Mouse (Mus musculus): ENCODE measurements around the gene Pigv.

Gene Pigv

GRCm38 (mm10) chr4:133645680-133646079, 26.8 kb downstream of the Pigv start:
- no peak for DNase-seq (ENCODE audit: low spot score in 2 of 2)

- no peak for DNase-seq (ENCODE audit: low spot score in 2 of 2)
Observed at GRCm38 (mm10) chr4:133645195-133645594, 27.3 kb downstream of the Pigv start.

- DNase-seq (ENCODE audit: low spot score in 2 of 2) = no peak
Observed at GRCm38 (mm10) chr4:133634043-133634410, 38.4 kb downstream of the Pigv start.

GRCm38 (mm10) chr4:133633332-133634042, 39.0 kb downstream of the Pigv start:
- peak; percentile 64 to 86 for DNase-seq (ENCODE audit: low spot score in 2 of 2)

- DNase-seq (ENCODE audit: low spot score in 2 of 2) = peak in 1 of 2 experiments; percentile 37
Observed at GRCm38 (mm10) chr4:133632483-133633327, 39.7 kb downstream of the Pigv start.

GRCm38 (mm10) chr4:133631769-133632411, 40.6 kb downstream of the Pigv start:
- DNase-seq (ENCODE audit: low spot score in 2 of 2) = no peak

GRCm38 (mm10) chr4:133631071-133631768, 41.2 kb downstream of the Pigv start:
- DNase-seq (ENCODE audit: low spot score in 2 of 2) = no peak

GRCm38 (mm10) chr4:133630326-133630920, 42.0 kb downstream of the Pigv start:
- no peak for DNase-seq (ENCODE audit: low spot score in 2 of 2)

GRCm38 (mm10) chr4:133629191-133629590, 43.3 kb downstream of the Pigv start:
- DNase-seq (ENCODE audit: low spot score in 2 of 2) = no peak

GRCm38 (mm10) chr4:133628517-133628916, 43.9 kb downstream of the Pigv start:
- no peak for DNase-seq (ENCODE audit: low spot score in 2 of 2)

- DNase-seq (ENCODE audit: low spot score in 2 of 2) = no peak
Observed at GRCm38 (mm10) chr4:133627039-133627438, 45.4 kb downstream of the Pigv start.

- DNase-seq (ENCODE audit: low spot score in 2 of 2) = no peak
Observed at GRCm38 (mm10) chr4:133626621-133627020, 45.8 kb downstream of the Pigv start.

GRCm38 (mm10) chr4:133626221-133626620, 46.2 kb downstream of the Pigv start:
- no peak for DNase-seq (ENCODE audit: low spot score in 2 of 2)

- DNase-seq (ENCODE audit: low spot score in 2 of 2) = no peak
Observed at GRCm38 (mm10) chr4:133625621-133626071, 46.8 kb downstream of the Pigv start.

GRCm38 (mm10) chr4:133624830-133625229, 47.6 kb downstream of the Pigv start:
- DNase-seq (ENCODE audit: low spot score in 2 of 2) = no peak

GRCm38 (mm10) chr4:133622161-133622695, 50.2 kb downstream of the Pigv start:
- no peak for DNase-seq (ENCODE audit: low spot score in 2 of 2)

- no peak for DNase-seq (ENCODE audit: low spot score in 2 of 2)
Observed at GRCm38 (mm10) chr4:133620668-133621067, 51.8 kb downstream of the Pigv start.

- DNase-seq (ENCODE audit: low spot score in 2 of 2) = no peak
Observed at GRCm38 (mm10) chr4:133619473-133620136, 52.8 kb downstream of the Pigv start.

GRCm38 (mm10) chr4:133617936-133618335, 54.5 kb downstream of the Pigv start:
- DNase-seq (ENCODE audit: low spot score in 2 of 2) = no peak

GRCm38 (mm10) chr4:133615416-133615815, 57.0 kb downstream of the Pigv start:
- DNase-seq (ENCODE audit: low spot score in 2 of 2) = no peak
